Mouse (Mus musculus): ENCODE results near the gene Samd7.

The Samd7 gene

DNA sequence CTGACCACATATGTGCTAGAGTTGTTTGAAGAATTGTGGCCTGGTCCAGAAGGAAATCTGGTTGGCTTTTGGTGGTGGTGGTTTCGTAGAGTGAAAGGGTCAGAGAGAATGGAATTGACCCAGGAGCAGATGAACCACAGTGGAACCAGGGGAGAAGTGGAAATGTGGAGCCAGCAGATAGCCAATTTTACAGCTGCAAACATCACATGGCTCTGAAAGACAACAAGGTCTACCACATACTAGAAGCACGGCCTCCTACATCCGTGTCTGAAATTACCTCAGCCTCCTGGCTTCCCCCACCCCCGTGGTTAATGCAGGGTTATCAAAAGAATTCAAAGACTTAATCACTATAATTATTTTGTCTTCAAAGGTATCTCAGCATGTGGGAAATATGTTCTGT lies 18.8 kb downstream of the Samd7 start:
- DNase-seq (ENCODE audit: low spot score): no peak

DNA sequence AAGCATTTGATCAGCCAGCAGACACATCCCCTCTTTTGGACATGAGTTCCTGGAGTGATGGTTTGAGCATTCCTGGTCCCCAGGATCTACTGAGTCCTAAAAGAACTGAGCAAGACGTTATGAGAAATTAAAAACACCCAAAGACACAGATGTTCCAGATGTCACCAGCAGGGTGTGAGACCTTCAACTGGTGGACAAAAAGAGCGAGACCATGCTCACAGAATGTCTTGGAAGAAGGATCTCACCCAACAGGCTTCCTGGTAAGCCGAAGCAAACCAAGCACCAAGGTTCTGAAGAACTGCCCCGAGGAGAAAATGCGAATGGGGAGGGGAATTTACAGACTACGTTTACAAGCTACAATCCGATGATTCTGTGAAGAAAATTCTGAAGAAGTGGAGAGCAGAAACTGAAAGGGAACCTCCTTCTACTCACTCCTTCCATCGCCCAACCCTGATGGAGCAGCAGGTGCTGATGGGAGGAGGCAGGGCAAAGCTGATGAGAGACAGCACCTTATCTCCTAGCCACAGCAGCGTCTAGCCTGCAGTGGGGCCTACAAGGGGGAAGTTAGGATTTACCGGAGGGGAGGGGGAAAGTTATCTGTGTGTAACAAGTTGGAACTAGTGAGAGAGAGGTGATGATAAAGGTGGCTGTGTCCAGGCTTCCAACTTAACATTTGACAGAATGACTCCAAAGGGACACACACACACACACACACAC lies 19.4 kb downstream of the Samd7 start:
- DNase-seq (ENCODE audit: low spot score): no peak

DNA sequence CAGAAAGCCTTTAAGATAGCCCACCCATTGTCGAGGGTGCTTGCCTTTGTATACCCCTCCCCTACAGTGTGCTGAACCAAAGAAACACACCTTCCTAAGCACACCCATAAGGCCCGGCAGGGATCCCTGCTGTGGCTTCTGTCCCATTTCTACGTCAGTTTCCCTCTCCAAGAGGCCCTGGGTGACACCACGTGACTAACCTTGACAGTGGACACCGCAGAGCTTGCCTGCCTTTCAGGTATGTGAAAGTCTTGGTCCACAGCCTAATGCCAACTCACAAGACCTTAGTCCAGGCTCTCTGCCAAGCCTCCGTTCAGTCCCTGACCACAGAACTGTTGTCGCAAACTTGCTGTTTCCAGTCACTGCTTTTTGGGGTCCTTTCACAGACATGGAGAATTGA lies 20.1 kb downstream of the Samd7 start:
- no peak for DNase-seq (ENCODE audit: low spot score)

GRCm38 (mm10) chr3:30767271-30767670 lies 21.2 kb downstream of the Samd7 start:
- DNase-seq (ENCODE audit: low spot score): no peak

DNA sequence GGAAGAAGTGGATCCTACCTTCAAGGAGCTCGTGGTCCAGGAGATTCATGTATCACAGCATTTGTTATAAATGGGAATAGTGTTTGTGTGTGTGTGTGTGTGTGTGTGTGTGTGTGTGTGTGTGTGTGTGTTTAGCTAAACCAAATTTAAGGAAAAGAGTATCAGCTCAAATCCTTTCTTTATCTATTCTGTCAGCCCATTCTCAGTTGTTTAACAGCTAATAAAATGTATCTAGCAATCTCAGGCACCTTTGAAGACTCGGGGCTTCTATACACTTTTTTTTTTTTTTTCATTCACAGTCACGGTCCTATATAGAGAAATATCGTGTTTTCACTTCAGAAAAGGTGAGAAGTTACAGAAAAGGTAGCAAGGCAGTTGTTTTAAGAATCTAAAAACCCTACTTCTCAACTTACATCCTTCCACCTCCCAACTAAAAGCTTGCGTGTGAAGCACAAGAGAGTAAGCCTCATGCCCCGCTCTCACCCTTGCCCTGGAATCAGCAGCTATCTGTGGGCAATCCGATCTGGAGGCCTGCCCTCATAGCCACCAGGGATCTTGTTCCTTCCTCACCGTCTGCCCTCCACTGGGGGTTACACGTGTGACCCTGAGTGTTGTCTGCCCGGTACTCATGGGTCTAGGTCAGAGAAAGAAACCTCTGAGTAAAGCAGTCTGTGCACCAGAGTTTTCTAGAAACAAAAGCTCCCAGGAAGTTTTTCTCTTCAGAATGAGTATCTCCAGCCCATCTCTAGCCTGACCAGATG lies 23.8 kb downstream of the Samd7 start:
- no peak for DNase-seq (ENCODE audit: low spot score)

- DNase-seq (ENCODE audit: low spot score): no peak
These were observed 25.5 kb downstream of the Samd7 start for GRCm38 (mm10) chr3:30771560-30771959.

DNA sequence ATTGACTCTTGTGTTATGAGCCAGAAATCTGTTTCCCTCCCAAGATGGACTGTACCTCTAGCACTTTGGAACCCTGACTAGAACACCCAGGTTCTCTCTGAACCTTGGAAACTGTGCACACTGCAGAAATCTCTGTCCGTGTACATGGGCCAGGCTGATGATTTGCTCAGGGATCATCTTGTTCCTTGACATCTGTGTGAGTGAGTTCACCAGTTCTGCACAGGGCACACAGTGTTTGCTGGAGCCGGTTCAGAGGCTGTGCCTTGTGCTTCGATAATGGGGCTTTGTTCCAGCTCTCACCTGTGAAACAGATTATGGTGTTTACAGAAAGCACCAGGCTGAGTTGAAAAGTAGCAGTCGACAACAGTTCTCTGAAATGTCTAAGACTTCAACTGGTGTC lies 26.5 kb downstream of the Samd7 start:
- DNase-seq (ENCODE audit: low spot score): no peak

DNA sequence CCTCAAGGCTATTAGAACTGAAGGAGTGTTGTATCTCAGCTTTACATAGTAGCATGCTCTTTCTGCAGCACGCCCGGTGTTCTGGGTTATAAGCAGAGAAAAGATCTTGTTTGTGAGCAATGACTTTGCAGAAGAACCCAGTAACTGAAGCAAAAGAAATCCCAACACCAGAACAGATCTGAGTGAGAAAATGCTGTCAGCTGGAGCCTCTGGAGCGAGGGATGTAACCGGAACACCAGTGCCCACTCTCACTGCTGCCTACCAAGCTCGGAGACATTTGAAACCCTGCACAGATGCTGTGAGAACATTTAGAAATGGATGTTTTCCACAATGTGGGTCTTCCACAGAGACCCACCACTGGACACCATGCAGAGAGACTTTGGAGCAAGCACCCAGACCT lies 28.6 kb downstream of the Samd7 start:
- no peak for DNase-seq (ENCODE audit: low spot score)

GRCm38 (mm10) chr3:30777984-30778383 lies 31.9 kb downstream of the Samd7 start:
- DNase-seq (ENCODE audit: low spot score): no peak

GRCm38 (mm10) chr3:30788531-30788930 lies 42.4 kb downstream of the Samd7 start:
- no peak for DNase-seq (ENCODE audit: low spot score)

DNA sequence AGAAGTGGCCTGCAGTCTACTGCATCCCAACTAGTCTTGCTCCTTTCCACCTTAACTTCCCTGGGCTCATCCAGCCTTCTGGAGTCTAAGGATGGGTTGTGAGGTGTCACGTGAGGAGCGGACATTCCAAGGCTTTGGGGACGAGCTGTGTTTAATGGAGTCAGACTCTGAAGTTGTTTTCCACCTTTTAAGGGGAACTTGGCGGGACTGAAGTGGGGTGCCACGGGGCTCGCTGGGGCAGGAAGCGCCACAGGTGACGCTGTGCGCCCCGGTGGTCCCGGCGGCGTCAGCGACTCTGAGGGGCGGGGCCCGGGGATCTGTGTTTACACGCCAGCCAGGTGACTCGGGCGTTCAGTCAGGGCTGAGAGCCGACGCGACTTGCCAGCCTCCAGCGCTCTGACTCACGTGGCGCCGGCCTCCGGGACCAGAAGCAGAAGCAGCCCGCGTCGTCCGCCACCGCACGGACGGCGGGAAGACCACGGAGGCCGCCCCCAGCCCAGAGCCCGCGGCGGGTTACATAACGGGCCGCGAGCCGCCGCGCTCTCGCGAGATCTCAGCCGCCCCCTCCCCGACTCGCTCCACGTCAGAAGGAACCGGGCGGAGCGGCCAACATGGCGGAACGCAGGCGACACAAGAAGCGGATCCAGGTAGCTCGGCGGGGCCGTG lies 46.8 kb downstream of the Samd7 start, which contains the start of gene Sec62:
TSS of gene Sec62 (plus strand) at position 139 of the 666 bp plus-strand sequence.
- DNase-seq (ENCODE audit: low spot score): peak; percentile 94

DNA sequence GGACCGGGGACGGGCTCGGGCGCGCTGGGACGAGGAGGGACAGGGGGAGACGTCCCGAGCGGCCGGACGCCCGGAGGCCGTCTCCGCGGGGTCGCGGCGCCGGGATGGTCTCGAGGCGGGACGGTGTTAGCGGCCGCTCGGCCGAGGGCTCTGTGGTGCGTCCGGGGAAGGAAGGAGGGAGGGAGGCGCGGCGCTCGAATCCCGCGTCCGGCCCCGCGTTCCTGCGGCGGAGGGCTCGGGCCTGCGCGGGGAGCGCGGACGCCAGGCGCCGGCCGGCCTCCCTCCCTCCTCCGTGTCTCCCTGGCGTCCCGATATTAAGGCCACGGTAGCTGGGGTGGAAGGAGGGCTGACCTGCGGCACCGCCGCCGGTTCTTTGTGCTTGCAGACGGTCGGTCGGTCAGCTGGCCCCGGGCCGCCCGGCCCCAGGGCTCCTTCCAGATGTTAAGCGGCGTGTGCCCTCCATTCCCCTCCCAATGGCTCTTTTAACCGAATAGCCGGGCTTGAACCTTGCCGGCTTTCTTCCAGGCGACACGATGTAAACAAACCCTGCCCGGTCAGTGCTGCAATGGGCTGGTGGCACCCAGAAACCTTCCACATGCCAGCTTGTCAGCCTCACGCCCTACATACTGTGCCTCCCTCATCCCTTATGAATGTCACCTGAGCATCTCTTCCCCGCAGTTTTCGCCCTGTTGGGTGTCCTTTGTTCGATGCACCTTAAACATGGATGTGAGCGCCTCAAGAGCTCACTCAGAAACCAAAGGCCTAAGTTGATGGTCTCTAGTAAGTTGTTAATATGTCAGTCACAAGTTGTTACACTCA lies 47.5 kb downstream of the Samd7 start:
- DNase-seq (ENCODE audit: low spot score): peak; percentile 59

- DNase-seq (ENCODE audit: low spot score): no peak
These were observed 56.1 kb downstream of the Samd7 start for GRCm38 (mm10) chr3:30802171-30802570.

DNA sequence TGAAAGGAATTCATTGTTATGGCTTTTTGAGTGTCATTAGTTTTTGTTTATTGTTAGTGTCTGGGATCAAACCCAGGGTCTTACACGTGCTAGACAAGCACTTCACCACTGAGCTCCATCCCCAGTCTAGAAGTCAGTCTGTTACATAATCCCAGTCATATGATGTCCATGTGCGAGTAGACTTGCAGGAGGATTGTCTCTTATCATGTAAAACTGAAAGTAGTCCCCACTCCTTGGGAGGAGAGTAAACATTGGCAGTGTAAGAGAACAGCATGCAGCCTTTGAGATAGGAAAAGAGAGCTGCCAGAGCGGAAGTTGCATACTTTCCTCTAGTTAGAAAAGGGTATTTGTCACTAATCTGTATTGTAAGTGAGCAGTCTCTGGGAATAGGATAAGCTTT lies 66.8 kb downstream of the Samd7 start:
- DNase-seq (ENCODE audit: low spot score): no peak

Data from retina, embryonic 14.5 days (tissue).